Mouse (Mus musculus): ENCODE data around the gene Xdh. TPM values are rescaled to one million over a fixed set of nuclear protein-coding genes. Genes with fewer than 3 reads are reported as not detected.

Gene Xdh
- total and polyA plus RNA-seq, 2 experiments = 71.1 to 115 TPM

GRCm38 (mm10) chr17:73942268-73942962 is 7.6 kb downstream of the Xdh start:
- Histone ChIP-seq H3K36me3 (ENCODE audit: control insufficient read depth, insufficient read depth, low read length) (peaks cover 54% of the 10 kb centered on the region), H3K27me3 (ENCODE audit: control insufficient read depth, insufficient read depth, low read length) (no peaks in the 10 kb centered on the region), H3K9ac (ENCODE audit: low read depth, low read length) (peak overlapping the region; percentile 68), H3K4me1 (ENCODE audit: control insufficient read depth, insufficient read depth, low read length) (peaks cover 28% of the 10 kb centered on the region), H3K27ac (replicated peaks; ENCODE audit: insufficient read depth, low read depth, low read length) (peak overlapping the region; percentile 100), H3K79me2 (ENCODE audit: control insufficient read depth, insufficient read depth, low read length) (peaks cover 10% of the 10 kb centered on the region; the same call in 1 of the 2 replicates), H3K4me3 (ENCODE audit: insufficient read depth, low read depth, low read length) (no peak overlapping the region; the same call in 1 of the 2 replicates)
- TF ChIP-seq POLR2A (IDR thresholded peaks at IDR 0.05; ENCODE audit: extremely low read depth, insufficient read depth, low read length) = no peak
- TF ChIP-seq CTCF (IDR thresholded peaks at IDR 0.05; ENCODE audit: low read depth, low read length) = no peak
- DNase-seq (ENCODE audit: extremely low read depth, low read depth, low spot score) = peak; percentile 93
- 3% methylated on average over 3 of the region's 3 CpGs for WGBS

GRCm38 (mm10) chr17:73941816-73942215 is 8.2 kb downstream of the Xdh start:
- H3K4me3 ChIP-seq (ENCODE audit: insufficient read depth, low read depth, low read length) = peak overlapping the region; percentile 29
- TF ChIP-seq POLR2A (IDR thresholded peaks at IDR 0.05; ENCODE audit: extremely low read depth, insufficient read depth, low read length) (no peak), CTCF (IDR thresholded peaks at IDR 0.05; ENCODE audit: low read depth, low read length) (no peak)
- under 1% methylated on average over 3 of the region's 3 CpGs for WGBS
- peaks cover 26% of the 10 kb centered on the region for H3K4me1 ChIP-seq (ENCODE audit: control insufficient read depth, insufficient read depth, low read length)
- no peaks in the 10 kb centered on the region for H3K27me3 ChIP-seq (ENCODE audit: control insufficient read depth, insufficient read depth, low read length)
- H3K36me3 ChIP-seq (ENCODE audit: control insufficient read depth, insufficient read depth, low read length) = peaks cover 60% of the 10 kb centered on the region
- peak overlapping the region; percentile 95 for H3K27ac ChIP-seq (replicated peaks; ENCODE audit: insufficient read depth, low read depth, low read length)
- H3K79me2 ChIP-seq (ENCODE audit: control insufficient read depth, insufficient read depth, low read length) = peaks cover 4% of the 10 kb centered on the region; the same call in 1 of the 2 replicates
- no peak for DNase-seq (ENCODE audit: extremely low read depth, low read depth, low spot score)
- H3K9ac ChIP-seq (ENCODE audit: low read depth, low read length) = peak overlapping the region; percentile 64

- H3K36me3 ChIP-seq (ENCODE audit: control insufficient read depth, insufficient read depth, low read length) = peaks cover 78% of the 10 kb centered on the region
Observed at GRCm38 (mm10) chr17:73937073-73937472, 12.9 kb downstream of the Xdh start.

GRCm38 (mm10) chr17:73935163-73935562 is 14.8 kb downstream of the Xdh start:
- H3K36me3 ChIP-seq (ENCODE audit: control insufficient read depth, insufficient read depth, low read length) = peaks cover 71% of the 10 kb centered on the region
- peak; percentile 22 for DNase-seq (ENCODE audit: extremely low read depth, low read depth, low spot score)
- H3K4me1 ChIP-seq (ENCODE audit: control insufficient read depth, insufficient read depth, low read length) = no peaks in the 10 kb centered on the region
- H3K27me3 ChIP-seq (ENCODE audit: control insufficient read depth, insufficient read depth, low read length) = no peaks in the 10 kb centered on the region
- TF ChIP-seq POLR2A (IDR thresholded peaks at IDR 0.05; ENCODE audit: extremely low read depth, insufficient read depth, low read length) (no peak), CTCF (IDR thresholded peaks at IDR 0.05; ENCODE audit: low read depth, low read length) (no peak)
- H3K9ac ChIP-seq (ENCODE audit: low read depth, low read length) = no peak overlapping the region
- 75% methylated on average over 4 of the region's 4 CpGs for WGBS
- H3K79me2 ChIP-seq (ENCODE audit: control insufficient read depth, insufficient read depth, low read length) = no peaks in the 10 kb centered on the region
- H3K27ac ChIP-seq (replicated peaks; ENCODE audit: insufficient read depth, low read depth, low read length) = no peak overlapping the region
- no peak overlapping the region for H3K4me3 ChIP-seq (ENCODE audit: insufficient read depth, low read depth, low read length)

More at GRCm38 (mm10) chr17:73937073-73937472, 12.9 kb downstream of the Xdh start:
- Histone ChIP-seq H3K27me3 (ENCODE audit: control insufficient read depth, insufficient read depth, low read length) (no peaks in the 10 kb centered on the region), H3K9ac (ENCODE audit: low read depth, low read length) (no peak overlapping the region), H3K4me1 (ENCODE audit: control insufficient read depth, insufficient read depth, low read length) (peaks cover 10% of the 10 kb centered on the region), H3K27ac (replicated peaks; ENCODE audit: insufficient read depth, low read depth, low read length) (no peak overlapping the region), H3K4me3 (ENCODE audit: insufficient read depth, low read depth, low read length) (no peak overlapping the region), H3K79me2 (ENCODE audit: control insufficient read depth, insufficient read depth, low read length) (no peaks in the 10 kb centered on the region)
- DNase-seq (ENCODE audit: extremely low read depth, low read depth, low spot score) = peak; percentile 34
- TF ChIP-seq CTCF (IDR thresholded peaks at IDR 0.05; ENCODE audit: low read depth, low read length) (no peak), POLR2A (IDR thresholded peaks at IDR 0.05; ENCODE audit: extremely low read depth, insufficient read depth, low read length) (no peak)
- 91% methylated on average over 7 of the region's 7 CpGs for WGBS

- 82% methylated on average over 4 of the region's 4 CpGs for WGBS
Observed at GRCm38 (mm10) chr17:73934281-73934680, 15.7 kb downstream of the Xdh start.

GRCm38 (mm10) chr17:73933616-73934015 is 16.4 kb downstream of the Xdh start:
- no peak for DNase-seq (ENCODE audit: extremely low read depth, low read depth, low spot score)
- Histone ChIP-seq H3K4me3 (ENCODE audit: insufficient read depth, low read depth, low read length) (no peak overlapping the region), H3K4me1 (ENCODE audit: control insufficient read depth, insufficient read depth, low read length) (no peaks in the 10 kb centered on the region), H3K36me3 (ENCODE audit: control insufficient read depth, insufficient read depth, low read length) (peaks cover 58% of the 10 kb centered on the region), H3K9ac (ENCODE audit: low read depth, low read length) (no peak overlapping the region), H3K79me2 (ENCODE audit: control insufficient read depth, insufficient read depth, low read length) (no peaks in the 10 kb centered on the region), H3K27me3 (ENCODE audit: control insufficient read depth, insufficient read depth, low read length) (no peaks in the 10 kb centered on the region), H3K27ac (replicated peaks; ENCODE audit: insufficient read depth, low read depth, low read length) (no peak overlapping the region)
- 83% methylated on average over 4 of the region's 4 CpGs for WGBS
- TF ChIP-seq POLR2A (IDR thresholded peaks at IDR 0.05; ENCODE audit: extremely low read depth, insufficient read depth, low read length) (no peak), CTCF (IDR thresholded peaks at IDR 0.05; ENCODE audit: low read depth, low read length) (no peak)

More at GRCm38 (mm10) chr17:73934281-73934680, 15.7 kb downstream of the Xdh start:
- TF ChIP-seq POLR2A (IDR thresholded peaks at IDR 0.05; ENCODE audit: extremely low read depth, insufficient read depth, low read length) = no peak
- TF ChIP-seq CTCF (IDR thresholded peaks at IDR 0.05; ENCODE audit: low read depth, low read length) = no peak
- Histone ChIP-seq H3K27me3 (ENCODE audit: control insufficient read depth, insufficient read depth, low read length) (no peaks in the 10 kb centered on the region), H3K9ac (ENCODE audit: low read depth, low read length) (no peak overlapping the region), H3K79me2 (ENCODE audit: control insufficient read depth, insufficient read depth, low read length) (no peaks in the 10 kb centered on the region), H3K4me1 (ENCODE audit: control insufficient read depth, insufficient read depth, low read length) (no peaks in the 10 kb centered on the region), H3K4me3 (ENCODE audit: insufficient read depth, low read depth, low read length) (no peak overlapping the region), H3K36me3 (ENCODE audit: control insufficient read depth, insufficient read depth, low read length) (peaks cover 63% of the 10 kb centered on the region), H3K27ac (replicated peaks; ENCODE audit: insufficient read depth, low read depth, low read length) (no peak overlapping the region)
- no peak for DNase-seq (ENCODE audit: extremely low read depth, low read depth, low spot score)

Data from liver, adult 2 months (tissue).